In genomic region chr15:93276276-93276675, GRCm38 (mm10) we compare ENCODE assay signal across 8 mouse cellular contexts. TPM values are rescaled to one million over a fixed set of nuclear protein-coding genes. Genes with fewer than 3 reads are reported as not detected.
DNase-seq lines count a peak whose midpoint lies in the region; ATAC-seq lines count a peak whose summit lies in the region.

No protein-coding gene starts in this region.

- DNase-seq in right cerebral cortex, postnatal 4 days = peak; percentile 8
- no peak for DNase-seq in right cerebral cortex, adult 18-20 months
- peak; percentile 36 for DNase-seq in limb, embryonic 11.5 days (ENCODE audit: low spot score)
- no peak for DNase-seq in gastrocnemius, postnatal 10 days
- DNase-seq in left cerebral cortex, adult 18-20 months (ENCODE audit: low spot score in 2 of 2) = no peak

- peaks cover 24% of the 10 kb centered on the region for H3K4me1 ChIP-seq in heart, embryonic 15.5 days (replicated peaks)
- H3K4me1 ChIP-seq in limb, embryonic 11.5 days (ENCODE audit: control insufficient read depth, insufficient read depth, low read length) = peaks cover 9% of the 10 kb centered on the region
- peaks cover 26% of the 10 kb centered on the region for H3K4me1 ChIP-seq in midbrain, embryonic 15.5 days

- no peaks in the 10 kb centered on the region for H3K27me3 ChIP-seq in heart, embryonic 15.5 days
- H3K27me3 ChIP-seq in limb, embryonic 11.5 days (ENCODE audit: control insufficient read depth, insufficient read depth, low read length) = no peaks in the 10 kb centered on the region
- no peaks in the 10 kb centered on the region for H3K27me3 ChIP-seq in midbrain, embryonic 15.5 days (replicated peaks)

- peak overlapping the region; percentile 47; the same call in 1 of the 2 replicates for H3K9ac ChIP-seq in heart, embryonic 15.5 days
- no peak overlapping the region; the same call in 1 of the 2 replicates for H3K9ac ChIP-seq in limb, embryonic 11.5 days (ENCODE audit: low read length)
- peak overlapping the region; percentile 78; the same call in 1 of the 2 replicates for H3K9ac ChIP-seq in midbrain, embryonic 15.5 days

- peak overlapping the region; percentile 72; the same call in 1 of the 2 replicates for H3K27ac ChIP-seq in heart, embryonic 15.5 days
- H3K27ac ChIP-seq in limb, embryonic 11.5 days (replicated peaks; ENCODE audit: low read depth, low read length) = no peak overlapping the region
- no peak overlapping the region for H3K27ac ChIP-seq in midbrain, embryonic 15.5 days

- 0 out of 2 replicates have a peak, but pooled peaks have one; percentile 10 for ATAC-seq in common myeloid progenitor, adult 5-6 weeks (replicated peaks; ENCODE audit: low read depth, poor library complexity, severe bottlenecking)
- no peak for ATAC-seq in heart, embryonic 15.5 days (replicated peaks; ENCODE audit: insufficient number of reproducible peaks, insufficient read depth, low FRiP score, low read depth)
- no peak for ATAC-seq in limb, embryonic 11.5 days (ENCODE audit: insufficient number of reproducible peaks, low FRiP score, low TSS enrichment, low read depth)
- ATAC-seq in midbrain, embryonic 15.5 days (replicated peaks) = no peak

- WGBS in heart, embryonic 15.5 days = 7% methylated on average over 14 of the region's 14 CpGs
- WGBS in limb, embryonic 11.5 days = 3% methylated on average over 14 of the region's 14 CpGs
- 4% methylated on average over 14 of the region's 14 CpGs for WGBS in midbrain, embryonic 15.5 days

- peak overlapping the region; percentile 85 for H3K4me3 ChIP-seq in heart, embryonic 15.5 days
- peak overlapping the region; percentile 78; the same call in 1 of the 2 replicates for H3K4me3 ChIP-seq in limb, embryonic 11.5 days (ENCODE audit: low read depth, low read length)
- peak overlapping the region; percentile 83 for H3K4me3 ChIP-seq in midbrain, embryonic 15.5 days

- H3K36me3 ChIP-seq in heart, embryonic 15.5 days = peaks cover 3% of the 10 kb centered on the region; the same call in 1 of the 2 replicates
- H3K36me3 ChIP-seq in limb, embryonic 11.5 days (ENCODE audit: control insufficient read depth, insufficient read depth, low read length) = 0 out of 2 replicates have a peak, but pooled peaks cover 3% of the 10 kb centered on the region
- no peaks in the 10 kb centered on the region for H3K36me3 ChIP-seq in midbrain, embryonic 15.5 days (replicated peaks)

- H3K4me2 ChIP-seq in heart, embryonic 15.5 days = peak overlapping the region; percentile 88
- H3K4me2 ChIP-seq in limb, embryonic 11.5 days (ENCODE audit: low read depth, severe bottlenecking) = peak overlapping the region; percentile 92
- H3K4me2 ChIP-seq in midbrain, embryonic 15.5 days = peak overlapping the region; percentile 92

- no peaks in the 10 kb centered on the region for H3K9me3 ChIP-seq in heart, embryonic 15.5 days (replicated peaks)
- H3K9me3 ChIP-seq in limb, embryonic 11.5 days (ENCODE audit: control insufficient read depth, low read length) = no peaks in the 10 kb centered on the region
- H3K9me3 ChIP-seq in midbrain, embryonic 15.5 days = no peaks in the 10 kb centered on the region

RNA-seq across cellular contexts. Expression of gene Gxylt1, which starts 1.3 kb away (rescaled TPM):
- 19.9 and 20.7 TPM in 2 replicates for total RNA-seq in common myeloid progenitor, adult 5-6 weeks (2017)
- 6.1 and 7.8 TPM in 2 replicates for polyA plus RNA-seq in heart, embryonic 15.5 days (2015; fragmentation: Nextera tagmentation; extraction: Ambion mirVana)
- 22.6 and 26.3 TPM in 2 replicates for polyA plus RNA-seq in limb, embryonic 11.5 days (2014; fragmentation: Nextera tagmentation; extraction: Ambion mirVana)
- polyA plus RNA-seq in midbrain, embryonic 15.5 days (2015; fragmentation: Nextera tagmentation; extraction: Ambion mirVana) = 6.1 and 7.3 TPM in 2 replicates
- total RNA-seq in gastrocnemius, postnatal 10 days (2021) = 1 to 10 TPM; 8.4 to 9.4 TPM
- total RNA-seq in left cerebral cortex, adult 18-20 months (2021) = 10 to 100 TPM; 11.7 to 13.4 TPM

Comparison
In these comparisons a context has a peak if more than half of its experiments do, and no peak if none do; other contexts are left out.
1. DNase-seq: peak in right cerebral cortex, postnatal 4 days (single experiment) and limb, embryonic 11.5 days (single experiment); none in right cerebral cortex, adult 18-20 months (single experiment), gastrocnemius, postnatal 10 days (single experiment) and left cerebral cortex, adult 18-20 months (0 of 2).
2. Peak in every context shown above with its lines, with median percentiles within 50 percentile points of each other: H3K4me2 ChIP-seq and H3K4me3 ChIP-seq.